Mouse (Mus musculus) hindbrain, embryonic 12.5 days (tissue): ENCODE measurements around the gene Ptpn5. TPM values are rescaled to one million over a fixed set of nuclear protein-coding genes. Genes with fewer than 3 reads are reported as not detected.

Source experiments
- ATAC-seq: fragments of 200-750 bp; cut with Nextera tagmentation; 2 replicates; pipeline ENCODE4 v1.8.0; 2017; ENCODE audit warnings: moderate TSS enrichment; ENCODE audit not compliant: low FRiP score
- H3K27ac ChIP-seq: fragments of 300-500 bp; sonication (generic); 2 replicates; pipeline ENCODE4 v1.5.1; 2016; ENCODE audit warnings: mild to moderate bottlenecking
- H3K27me3 ChIP-seq: fragments of 300-500 bp; sonication (generic); 2 replicates; pipeline ENCODE4 v1.6.1; 2016; ENCODE audit warnings: mild to moderate bottlenecking
- H3K36me3 ChIP-seq: fragments of 300-500 bp; sonication (generic); 2 replicates; pipeline ENCODE4 v1.6.1; 2016; ENCODE audit warnings: mild to moderate bottlenecking
- H3K4me1 ChIP-seq: fragments of 300-500 bp; sonication (generic); 2 replicates; pipeline ENCODE4 v1.6.1; 2016
- H3K4me2 ChIP-seq: fragments of 300-500 bp; sonication (generic); replicated peaks from 2 replicates; pipeline ENCODE4 v1.6.1; 2016; ENCODE audit warnings: mild to moderate bottlenecking
- H3K4me3 ChIP-seq: fragments of 300-500 bp; sonication (generic); 2 replicates; pipeline ENCODE4 v1.5.1; 2016; ENCODE audit warnings: mild to moderate bottlenecking
- H3K9ac ChIP-seq: fragments of 300-500 bp; sonication (generic); 2 replicates; pipeline ENCODE4 v1.6.1; 2016; ENCODE audit warnings: mild to moderate bottlenecking, moderate library complexity
- H3K9me3 ChIP-seq: fragments of 300-500 bp; sonication (generic); replicated peaks from 2 replicates; pipeline ENCODE4 v1.6.1; 2016; ENCODE audit warnings: mild to moderate bottlenecking
- WGBS: fragments of 180-500 bp; shearing (Covaris S2); methylation state at CpG from one replicate; pipeline ENCODE4 v1.1.7; 2016; 5-methylcytosine and 5-hydroxymethylcytosine counted together
- polyA plus RNA-seq: library from polyadenylated mRNA; unstranded; fragments of >200 nt; fragmentation: Nextera tagmentation; extraction: Ambion mirVana; gene quantifications from 2 replicates; pipeline ENCODE4 v1.2.1, GENCODE M21; 2016

Ptpn5 gene
- 63.1 and 68.9 TPM in 2 replicates for polyA plus RNA-seq

GRCm38 (mm10) chr7:47133331-47133730 is at the start of gene Ptpn5:
Gene Ptpn5, minus strand, starts transcription at chr7:47133684.
- peak within 1 kb of the TSS; percentile 72 for H3K4me3 ChIP-seq
- peak within 1 kb of the TSS; percentile 90 for H3K27ac ChIP-seq
- ATAC-seq = no peak; the same call in 1 of the 2 replicates
- peaks cover 51% of the 10 kb centered on the region for H3K27me3 ChIP-seq
- peak within 1 kb of the TSS; percentile 78 for H3K9ac ChIP-seq
- WGBS = 5% methylated on average over 13 of the region's 13 CpGs
- no peaks in the 10 kb centered on the region for H3K9me3 ChIP-seq
- no peaks in the 10 kb centered on the region for H3K36me3 ChIP-seq
- peaks cover 13% of the 10 kb centered on the region for H3K4me1 ChIP-seq
- H3K4me2 ChIP-seq = peak within 1 kb of the TSS; percentile 80

DNA sequence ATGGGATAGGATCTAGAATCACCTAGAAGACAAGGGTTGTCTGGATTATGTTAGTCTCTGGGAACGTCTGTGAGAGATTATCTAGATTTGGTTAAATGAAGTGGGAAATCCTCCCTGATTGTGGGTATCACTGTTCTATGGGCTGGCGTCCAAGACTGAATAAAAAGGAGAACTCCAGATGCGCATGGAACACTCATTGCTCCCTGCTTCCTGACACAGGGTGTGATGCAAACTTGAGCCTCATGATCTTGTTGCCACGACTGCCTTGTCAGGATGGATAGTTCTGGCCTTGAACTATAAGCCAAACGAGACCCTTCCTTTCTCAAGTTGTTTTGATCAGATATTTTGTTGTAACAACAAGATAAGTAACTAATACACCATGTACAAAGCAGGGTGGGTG is 37.3 kb upstream of the Ptpn5 start:
- Histone ChIP-seq H3K4me3 (no peak overlapping the region), H3K4me1 (no peaks in the 10 kb centered on the region), H3K4me2 (no peak overlapping the region), H3K36me3 (no peaks in the 10 kb centered on the region), H3K9ac (no peak overlapping the region), H3K27me3 (no peaks in the 10 kb centered on the region), H3K27ac (no peak overlapping the region), H3K9me3 (no peaks in the 10 kb centered on the region)
- WGBS = 80% methylated on average over 5 of the region's 5 CpGs
- no peak for ATAC-seq

DNA sequence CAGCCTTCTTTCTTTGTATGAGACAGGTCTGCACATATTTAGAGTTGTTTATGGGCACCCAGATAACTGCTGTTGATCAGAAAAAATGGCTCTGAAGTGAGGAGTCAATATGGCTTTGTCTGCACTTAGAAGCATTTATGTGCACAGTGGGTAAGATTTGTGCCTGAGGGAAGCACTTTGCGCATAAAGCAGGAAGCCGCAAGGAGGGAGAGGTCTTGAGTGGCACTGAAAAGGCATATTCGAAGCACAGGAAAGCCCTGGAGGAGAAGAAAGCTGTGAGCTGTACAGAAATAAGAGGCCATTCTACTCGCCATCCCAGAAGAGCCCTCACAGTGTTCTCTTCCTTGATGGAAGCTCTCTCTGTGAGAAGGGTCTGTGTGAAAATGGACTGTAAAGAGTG is 31.5 kb upstream of the Ptpn5 start:
- no peak for ATAC-seq
- Histone ChIP-seq H3K4me3 (no peak overlapping the region), H3K36me3 (no peaks in the 10 kb centered on the region), H3K9me3 (no peaks in the 10 kb centered on the region), H3K4me1 (no peaks in the 10 kb centered on the region), H3K27ac (no peak overlapping the region), H3K4me2 (no peak overlapping the region), H3K27me3 (no peaks in the 10 kb centered on the region), H3K9ac (no peak overlapping the region)
- WGBS = 72% methylated on average over 4 of the region's 4 CpGs

DNA sequence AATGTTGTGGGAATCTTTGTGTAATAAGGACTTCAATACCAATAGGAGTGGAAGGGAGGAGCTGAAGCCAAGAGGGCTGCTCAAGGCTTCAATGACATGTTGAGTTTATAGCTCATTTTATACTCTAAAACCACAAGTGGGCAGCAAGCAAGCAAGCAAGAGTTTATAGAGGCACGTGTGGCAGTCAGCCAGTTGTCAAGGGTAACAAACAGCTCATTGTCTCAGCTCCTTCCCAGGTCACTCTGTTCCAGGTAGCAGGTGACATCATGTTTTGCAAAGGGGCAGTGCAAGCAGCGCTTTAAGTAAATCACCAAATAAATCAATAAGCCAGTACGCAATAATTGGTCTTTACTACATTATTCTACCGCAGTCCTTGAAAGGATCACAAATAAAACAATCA is 29.7 kb upstream of the Ptpn5 start:
- no peak for ATAC-seq
- whole genome bisulfite sequencing = 84% methylated on average over 4 of the region's 4 CpGs

GRCm38 (mm10) chr7:47158451-47158850 is 25.0 kb upstream of the Ptpn5 start:
- no peaks in the 10 kb centered on the region for H3K9me3 ChIP-seq
- no peak overlapping the region for H3K4me2 ChIP-seq
- no peaks in the 10 kb centered on the region for H3K36me3 ChIP-seq
- H3K27ac ChIP-seq = no peak overlapping the region
- H3K4me1 ChIP-seq = no peaks in the 10 kb centered on the region
- no peak overlapping the region for H3K9ac ChIP-seq
- 69% methylated on average over 2 of the region's 2 CpGs for WGBS
- no peak overlapping the region for H3K4me3 ChIP-seq
- H3K27me3 ChIP-seq = no peaks in the 10 kb centered on the region
- ATAC-seq = no peak

More for the DNA sequence above, 29.7 kb upstream of the Ptpn5 start:
- no peak overlapping the region for H3K4me2 ChIP-seq
- H3K27me3 ChIP-seq = no peaks in the 10 kb centered on the region
- H3K9me3 ChIP-seq = no peaks in the 10 kb centered on the region
- no peaks in the 10 kb centered on the region for H3K4me1 ChIP-seq
- H3K36me3 ChIP-seq = no peaks in the 10 kb centered on the region
- H3K27ac ChIP-seq = no peak overlapping the region
- no peak overlapping the region for H3K4me3 ChIP-seq
- H3K9ac ChIP-seq = no peak overlapping the region

DNA sequence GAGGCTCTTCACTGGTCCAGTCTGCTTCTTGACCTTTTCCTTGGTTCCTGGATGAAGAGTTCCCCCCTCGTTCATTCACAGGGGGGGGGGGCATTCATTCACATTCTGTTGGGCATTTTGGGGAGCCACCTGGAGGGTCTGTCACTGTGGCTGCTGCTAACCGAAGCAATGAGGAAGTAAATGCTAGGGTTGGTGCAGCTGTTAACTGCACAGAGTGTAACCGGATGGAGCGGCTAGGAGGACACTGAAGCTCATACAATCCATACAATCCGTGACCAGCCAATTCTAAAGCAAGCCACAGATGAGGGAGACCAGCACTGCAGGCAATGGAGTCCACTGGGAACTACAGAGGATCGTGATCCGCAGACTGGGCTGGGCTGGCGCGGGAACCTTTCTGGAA is 24.3 kb upstream of the Ptpn5 start:
- no peak for ATAC-seq
- Histone ChIP-seq H3K4me1 (no peaks in the 10 kb centered on the region), H3K36me3 (no peaks in the 10 kb centered on the region), H3K9me3 (no peaks in the 10 kb centered on the region), H3K27me3 (no peaks in the 10 kb centered on the region), H3K27ac (no peak overlapping the region), H3K4me2 (no peak overlapping the region), H3K9ac (no peak overlapping the region), H3K4me3 (no peak overlapping the region)
- 91% methylated on average over 9 of the region's 9 CpGs for WGBS

GRCm38 (mm10) chr7:47155849-47156248 is 22.4 kb upstream of the Ptpn5 start:
- Histone ChIP-seq H3K9ac (no peak overlapping the region), H3K9me3 (no peaks in the 10 kb centered on the region), H3K27ac (no peak overlapping the region), H3K4me3 (no peak overlapping the region), H3K36me3 (no peaks in the 10 kb centered on the region), H3K27me3 (no peaks in the 10 kb centered on the region), H3K4me1 (no peaks in the 10 kb centered on the region), H3K4me2 (no peak overlapping the region)
- WGBS = 91% methylated on average over 2 of the region's 2 CpGs
- no peak for ATAC-seq

DNA sequence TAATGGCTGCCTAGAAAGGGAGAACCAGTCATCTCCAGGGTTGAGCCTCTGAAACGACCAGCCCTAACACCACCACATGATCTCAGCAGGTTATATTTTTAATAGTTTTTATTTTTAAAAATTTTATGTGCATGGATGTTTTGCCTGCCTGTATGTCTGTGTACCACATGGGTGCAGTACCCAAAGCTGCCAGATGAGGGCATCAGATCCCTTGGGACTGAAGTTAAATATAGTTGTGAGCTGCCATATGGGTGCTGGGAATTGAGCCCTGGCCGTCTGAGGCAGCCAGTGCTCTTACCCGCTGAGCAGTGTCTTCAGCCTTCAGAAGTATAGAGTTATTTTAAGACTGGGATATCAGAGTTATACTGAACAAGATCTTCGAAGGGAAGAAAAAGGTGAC is 21.9 kb upstream of the Ptpn5 start:
- no peaks in the 10 kb centered on the region for H3K36me3 ChIP-seq
- H3K4me2 ChIP-seq = no peak overlapping the region
- H3K9ac ChIP-seq = no peak overlapping the region
- no peak for ATAC-seq
- no peaks in the 10 kb centered on the region for H3K4me1 ChIP-seq
- no peaks in the 10 kb centered on the region for H3K9me3 ChIP-seq
- no peak overlapping the region for H3K27ac ChIP-seq
- 90% methylated on average over 4 of the region's 4 CpGs for WGBS
- H3K27me3 ChIP-seq = no peaks in the 10 kb centered on the region
- no peak overlapping the region for H3K4me3 ChIP-seq

- ATAC-seq = peak; percentile 42
- Histone ChIP-seq H3K9ac (no peak overlapping the region), H3K4me1 (no peaks in the 10 kb centered on the region), H3K4me2 (no peak overlapping the region; the same call in 1 of the 2 replicates), H3K4me3 (no peak overlapping the region), H3K9me3 (no peaks in the 10 kb centered on the region), H3K27ac (no peak overlapping the region), H3K27me3 (no peaks in the 10 kb centered on the region), H3K36me3 (no peaks in the 10 kb centered on the region)
- 19% methylated on average over 11 of the region's 11 CpGs for WGBS
These were observed 17.1 kb upstream of the Ptpn5 start for GRCm38 (mm10) chr7:47150420-47151061.

GRCm38 (mm10) chr7:47148298-47148697 is 14.8 kb upstream of the Ptpn5 start:
- no peak for ATAC-seq
- Histone ChIP-seq H3K9ac (no peak overlapping the region), H3K27ac (no peak overlapping the region), H3K4me1 (no peaks in the 10 kb centered on the region), H3K9me3 (no peaks in the 10 kb centered on the region), H3K36me3 (no peaks in the 10 kb centered on the region), H3K4me2 (no peak overlapping the region), H3K4me3 (no peak overlapping the region), H3K27me3 (no peaks in the 10 kb centered on the region)
- 86% methylated on average over 7 of the region's 7 CpGs for WGBS

- Histone ChIP-seq H3K36me3 (no peaks in the 10 kb centered on the region), H3K9me3 (no peaks in the 10 kb centered on the region), H3K27ac (no peak overlapping the region), H3K27me3 (no peaks in the 10 kb centered on the region), H3K4me2 (no peak overlapping the region), H3K4me3 (no peak overlapping the region), H3K4me1 (no peaks in the 10 kb centered on the region), H3K9ac (no peak overlapping the region)
- 70% methylated on average over 12 of the region's 12 CpGs for WGBS
- no peak for ATAC-seq
These were observed 12.7 kb upstream of the Ptpn5 start for GRCm38 (mm10) chr7:47146034-47146812.

GRCm38 (mm10) chr7:47144299-47144698 is 10.8 kb upstream of the Ptpn5 start:
- Histone ChIP-seq H3K27me3 (no peaks in the 10 kb centered on the region), H3K4me3 (no peak overlapping the region), H3K27ac (no peak overlapping the region), H3K9ac (no peak overlapping the region), H3K36me3 (no peaks in the 10 kb centered on the region), H3K4me2 (no peak overlapping the region), H3K9me3 (no peaks in the 10 kb centered on the region), H3K4me1 (no peaks in the 10 kb centered on the region)
- ATAC-seq = no peak
- 25% methylated on average over 6 of the region's 6 CpGs for WGBS
